Mouse (Mus musculus) stomach, embryonic 15.5 days (tissue): ENCODE data around the gene 5730480H06Rik. TPM values are rescaled to one million over a fixed set of nuclear protein-coding genes. Genes with fewer than 3 reads are reported as not detected.

Experiments used
- ATAC-seq: fragments of 200-750 bp; cut with Nextera tagmentation; 2 replicates; pipeline ENCODE4 v1.8.0; 2017; ENCODE audit warnings: low read depth, moderate number of reproducible peaks, moderate TSS enrichment; ENCODE audit not compliant: insufficient read depth, low FRiP score
- H3K27ac ChIP-seq: fragments of 300-500 bp; sonication (generic); 2 replicates; pipeline ENCODE4 v1.5.1; 2015; ENCODE audit warnings: mild to moderate bottlenecking, inconsistent platforms
- H3K27me3 ChIP-seq: fragments of 300-500 bp; sonication (generic); replicated peaks from 2 replicates; pipeline ENCODE4 v1.6.1; 2015; ENCODE audit warnings: inconsistent platforms
- H3K36me3 ChIP-seq: fragments of 300-500 bp; sonication (generic); 2 replicates; pipeline ENCODE4 v1.6.1; 2015; ENCODE audit warnings: inconsistent platforms
- H3K4me1 ChIP-seq: fragments of 300-500 bp; sonication (generic); 2 replicates; pipeline ENCODE4 v1.6.1; 2015; ENCODE audit warnings: inconsistent platforms
- H3K4me2 ChIP-seq: fragments of 300-500 bp; sonication (generic); 2 replicates; pipeline ENCODE4 v1.6.1; 2015; ENCODE audit warnings: mild to moderate bottlenecking, inconsistent platforms
- H3K4me3 ChIP-seq: fragments of 300-500 bp; sonication (generic); replicated peaks from 2 replicates; pipeline ENCODE4 v1.5.1; 2015; ENCODE audit warnings: inconsistent platforms
- H3K9ac ChIP-seq: fragments of 300-500 bp; sonication (generic); 2 replicates; pipeline ENCODE4 v1.6.1; 2015; ENCODE audit warnings: inconsistent platforms
- H3K9me3 ChIP-seq: fragments of 300-500 bp; sonication (generic); 2 replicates; pipeline ENCODE4 v1.6.1; 2016; ENCODE audit warnings: inconsistent platforms
- WGBS: fragments of 180-500 bp; shearing (Covaris S2); methylation state at CpG from one replicate; pipeline ENCODE4 v1.1.7; 2015; 5-methylcytosine and 5-hydroxymethylcytosine counted together
- polyA plus RNA-seq: library from polyadenylated mRNA; unstranded; fragments of >200 nt; fragmentation: Nextera tagmentation; extraction: Ambion mirVana; gene quantifications from 2 replicates; pipeline ENCODE4 v1.2.1, GENCODE M21; 2015

The 5730480H06Rik gene
- polyA plus RNA-seq, 1 experiment from 2014 or later, result 21.6 TPM

DNA sequence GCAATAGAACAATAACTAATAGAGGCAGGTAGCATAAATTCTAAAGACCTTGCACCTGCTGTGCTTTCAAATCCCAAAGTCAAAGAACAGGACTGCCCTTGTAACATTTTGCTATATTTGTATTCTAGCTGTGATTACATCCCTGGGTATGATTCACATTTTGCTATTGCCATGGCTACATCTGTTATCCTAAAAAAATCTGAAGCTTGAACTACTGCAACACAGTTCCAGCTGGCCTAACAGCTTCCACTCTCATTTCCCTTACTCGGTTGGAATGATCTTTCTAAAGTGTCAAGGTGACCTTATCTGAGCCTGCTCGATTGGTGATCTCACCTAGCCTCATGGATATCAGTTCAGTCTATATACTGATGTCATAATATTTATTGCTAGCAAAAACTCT, 132.5 kb downstream of the 5730480H06Rik start:
- Histone ChIP-seq H3K27ac (no peak overlapping the region), H3K9ac (no peak overlapping the region), H3K36me3 (no peaks in the 10 kb centered on the region), H3K4me3 (no peak overlapping the region), H3K4me2 (no peak overlapping the region), H3K9me3 (no peaks in the 10 kb centered on the region), H3K27me3 (no peaks in the 10 kb centered on the region), H3K4me1 (no peaks in the 10 kb centered on the region)
- 48% methylated on average over 2 of the region's 2 CpGs for WGBS
- no peak for ATAC-seq
